Mouse (Mus musculus) neural tube, embryonic 11.5 days (tissue): ENCODE data around the gene Slc9b2. TPM values are rescaled to one million over a fixed set of nuclear protein-coding genes. Genes with fewer than 3 reads are reported as not detected.

Experiments
- ATAC-seq: fragments of 200-750 bp; cut with Nextera tagmentation; 2 replicates; pipeline ENCODE4 v1.8.0; 2017; ENCODE audit warnings: moderate number of reproducible peaks, mild to moderate bottlenecking, moderate TSS enrichment, moderate library complexity; ENCODE audit not compliant: insufficient read depth, low FRiP score, low TSS enrichment
- DNase-seq: peaks from one replicate; pipeline ENCODE4 v3.0.0-alpha.2; 2015; ENCODE audit warnings: low spot score
- H3K27ac ChIP-seq: fragments of 300-500 bp; sonication (generic); 2 replicates; pipeline ENCODE4 v1.5.1; 2014; ENCODE audit warnings: low read depth, mild to moderate bottlenecking, low read length
- H3K27me3 ChIP-seq: fragments of 300-500 bp; sonication (generic); 2 replicates; pipeline ENCODE4 v1.6.1; 2014; ENCODE audit warnings: mild to moderate bottlenecking, low read length, mixed read lengths; ENCODE audit not compliant: control insufficient read depth, insufficient read depth
- H3K36me3 ChIP-seq: fragments of 300-500 bp; sonication (generic); 2 replicates; pipeline ENCODE4 v1.6.1; 2014; ENCODE audit warnings: mild to moderate bottlenecking, low read length, moderate library complexity, mixed read lengths; ENCODE audit not compliant: control insufficient read depth, insufficient read depth
- H3K4me1 ChIP-seq: fragments of 300-500 bp; sonication (generic); 2 replicates; pipeline ENCODE4 v1.6.1; 2014; ENCODE audit warnings: low read length, mixed read lengths; ENCODE audit not compliant: control insufficient read depth, insufficient read depth
- H3K4me2 ChIP-seq: fragments of 300-500 bp; sonication (generic); 2 replicates; pipeline ENCODE4 v1.6.1; 2014; ENCODE audit warnings: low read depth, mild to moderate bottlenecking, moderate library complexity
- H3K4me3 ChIP-seq: fragments of 300-500 bp; sonication (generic); 2 replicates; pipeline ENCODE4 v1.5.1; 2014; ENCODE audit warnings: low read depth, low read length
- H3K9ac ChIP-seq: fragments of 300-500 bp; sonication (generic); 2 replicates; pipeline ENCODE4 v1.6.1; 2014; ENCODE audit warnings: mild to moderate bottlenecking, low read length
- H3K9me3 ChIP-seq: fragments of 300-500 bp; sonication (generic); 2 replicates; pipeline ENCODE4 v1.6.1; 2016; ENCODE audit warnings: low read length; ENCODE audit not compliant: control insufficient read depth
- WGBS: fragments of 180-500 bp; shearing (Covaris S2); extraction: QIAGEN DNeasy Blood & Tissue Kit; methylation state at CpG from one replicate; pipeline ENCODE4 v1.1.7; 2014; 5-methylcytosine and 5-hydroxymethylcytosine counted together
- polyA plus RNA-seq: library from polyadenylated mRNA; unstranded; fragments of >200 nt; fragmentation: Nextera tagmentation; extraction: Ambion mirVana; gene quantifications from 2 replicates; pipeline ENCODE4 v1.2.1, GENCODE M21; 2014

Gene Slc9b2
- 2.0 and 2.5 TPM in 2 replicates for polyA plus RNA-seq

DNA sequence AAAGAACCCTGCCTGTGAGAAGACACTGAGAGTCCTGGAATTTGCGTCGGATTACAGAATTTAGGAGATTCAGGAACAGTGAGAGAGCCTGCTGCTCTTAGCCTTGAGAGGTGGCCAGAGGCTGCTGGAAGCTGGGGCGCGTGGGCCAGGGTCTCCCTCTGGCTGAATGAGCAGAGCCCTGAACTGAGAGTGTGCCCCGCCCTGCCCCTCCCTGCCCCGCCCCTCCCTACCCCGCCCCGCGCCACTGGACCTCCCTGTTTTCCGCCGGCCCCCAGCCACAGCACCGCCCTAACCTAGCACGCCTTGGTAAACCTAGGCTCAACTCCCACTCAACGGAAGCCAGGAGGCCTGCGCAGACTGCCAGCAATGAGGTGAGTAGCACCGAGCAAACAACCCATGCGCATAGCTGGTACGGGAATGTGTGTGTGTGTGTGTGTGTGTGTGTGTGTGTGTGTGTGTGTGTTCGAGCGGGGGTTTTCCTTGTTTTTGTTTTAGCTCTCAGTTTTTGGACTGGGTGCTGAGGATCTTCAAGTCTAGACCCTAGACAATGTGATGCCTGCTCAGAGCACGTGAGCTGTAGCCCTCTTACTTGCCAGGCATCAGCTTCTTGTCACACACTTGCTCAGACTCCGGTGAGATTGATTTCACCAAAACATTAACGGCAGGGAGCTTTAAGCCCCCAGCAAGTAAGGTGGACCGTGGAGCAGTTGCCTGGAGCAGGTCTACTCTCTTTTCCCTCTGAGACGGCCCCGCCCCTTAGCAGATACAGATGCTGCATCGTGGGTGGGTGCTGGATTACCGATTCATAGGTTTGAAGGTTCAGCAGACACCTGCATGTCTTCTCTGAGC, at the start of gene Slc9b2:
Gene Slc9b2 (plus strand): TSS at position 290 of the 849 bp plus-strand sequence.
- Histone ChIP-seq H3K9ac (peak within 1 kb of the TSS; percentile 35), H3K27ac (no peak within 1 kb of the TSS), H3K4me2 (peak within 1 kb of the TSS; percentile 53), H3K27me3 (no peaks in the 10 kb centered on the region), H3K9me3 (no peaks in the 10 kb centered on the region), H3K4me3 (peak within 1 kb of the TSS; percentile 23), H3K4me1 (no peaks in the 10 kb centered on the region; the same call in 1 of the 2 replicates), H3K36me3 (no peaks in the 10 kb centered on the region)
- DNase-seq (peak; percentile 48), ATAC-seq (peak; percentile 73)
- 11% methylated on average over 26 of the region's 28 CpGs for WGBS

DNA sequence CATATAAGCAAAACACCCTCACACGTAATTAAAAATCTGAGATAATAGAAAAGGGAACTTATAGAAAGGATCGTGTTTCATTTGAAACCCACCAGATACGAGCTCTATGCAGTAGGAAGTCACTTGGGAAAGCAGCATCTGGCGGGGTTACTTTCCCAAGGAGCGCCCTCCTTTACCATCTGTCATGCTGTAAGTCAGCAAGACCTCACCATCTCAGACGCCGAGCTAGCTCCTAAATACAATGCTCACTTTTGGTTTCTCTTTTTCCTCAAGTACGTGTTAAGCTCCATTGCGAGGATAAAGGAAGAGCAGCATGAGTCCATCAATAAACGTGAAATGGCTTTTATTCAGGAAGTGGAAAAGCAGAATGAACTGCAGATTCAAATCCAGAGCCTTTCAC, 48.6 kb upstream of the Slc9b2 start:
- no peak overlapping the region for H3K9ac ChIP-seq
- ATAC-seq, result no peak

DNA sequence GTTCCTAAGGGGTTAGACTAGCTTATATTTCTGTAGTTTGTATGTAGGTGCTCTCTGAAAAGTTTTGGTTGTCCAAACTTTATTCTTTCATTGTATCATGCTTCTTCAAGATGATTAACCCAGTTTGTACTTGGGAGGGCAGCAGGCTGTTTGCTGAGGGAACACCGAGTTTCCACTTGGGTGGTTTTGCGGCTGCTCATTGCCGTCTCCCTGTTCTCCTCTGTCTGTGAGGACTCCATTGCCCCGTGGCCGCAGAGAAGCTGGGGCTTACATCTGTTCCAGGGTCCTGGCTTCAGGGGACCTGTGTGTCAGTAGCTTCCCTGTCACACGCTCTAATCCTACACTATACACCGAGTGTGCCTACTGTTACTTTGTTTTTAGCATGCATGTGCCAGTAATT, 47.3 kb upstream of the Slc9b2 start:
- Histone ChIP-seq H3K9ac (no peak overlapping the region), H3K36me3 (peaks cover 22% of the 10 kb centered on the region), H3K27ac (no peak overlapping the region), H3K9me3 (no peaks in the 10 kb centered on the region), H3K4me3 (no peak overlapping the region), H3K4me1 (no peaks in the 10 kb centered on the region), H3K4me2 (no peak overlapping the region), H3K27me3 (no peaks in the 10 kb centered on the region)
- DNase-seq, result no peak
- 92% methylated on average over 7 of the region's 7 CpGs for WGBS
- ATAC-seq, result no peak

More for the DNA sequence above, 48.6 kb upstream of the Slc9b2 start:
- Histone ChIP-seq H3K36me3 (peaks cover 19% of the 10 kb centered on the region), H3K4me1 (no peaks in the 10 kb centered on the region), H3K9me3 (no peaks in the 10 kb centered on the region), H3K27me3 (no peaks in the 10 kb centered on the region), H3K4me2 (no peak overlapping the region), H3K4me3 (no peak overlapping the region), H3K27ac (no peak overlapping the region)
- 88% methylated on average over 10 of the region's 10 CpGs for WGBS
- no peak for DNase-seq

DNA sequence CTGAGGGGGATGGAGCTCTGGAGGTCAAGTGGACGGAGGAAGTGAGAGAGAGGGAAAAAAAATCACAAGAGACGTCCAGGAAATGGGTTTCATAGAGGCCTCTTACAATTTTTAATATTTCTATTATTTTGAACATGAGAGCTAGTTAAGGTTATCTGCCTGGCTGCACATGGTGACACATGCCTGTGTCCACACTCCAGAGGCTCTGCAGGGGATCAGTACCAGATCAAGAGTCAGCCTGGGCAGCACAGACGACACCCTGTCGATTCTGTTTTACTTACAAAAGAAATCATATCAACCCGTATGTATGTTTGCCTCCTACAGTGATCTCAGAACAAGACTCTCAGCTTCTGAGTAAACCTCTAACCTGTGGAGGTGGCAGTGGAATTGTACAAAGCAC, 38.9 kb upstream of the Slc9b2 start:
- ATAC-seq, result no peak
- peaks cover 17% of the 10 kb centered on the region for H3K36me3 ChIP-seq

DNA sequence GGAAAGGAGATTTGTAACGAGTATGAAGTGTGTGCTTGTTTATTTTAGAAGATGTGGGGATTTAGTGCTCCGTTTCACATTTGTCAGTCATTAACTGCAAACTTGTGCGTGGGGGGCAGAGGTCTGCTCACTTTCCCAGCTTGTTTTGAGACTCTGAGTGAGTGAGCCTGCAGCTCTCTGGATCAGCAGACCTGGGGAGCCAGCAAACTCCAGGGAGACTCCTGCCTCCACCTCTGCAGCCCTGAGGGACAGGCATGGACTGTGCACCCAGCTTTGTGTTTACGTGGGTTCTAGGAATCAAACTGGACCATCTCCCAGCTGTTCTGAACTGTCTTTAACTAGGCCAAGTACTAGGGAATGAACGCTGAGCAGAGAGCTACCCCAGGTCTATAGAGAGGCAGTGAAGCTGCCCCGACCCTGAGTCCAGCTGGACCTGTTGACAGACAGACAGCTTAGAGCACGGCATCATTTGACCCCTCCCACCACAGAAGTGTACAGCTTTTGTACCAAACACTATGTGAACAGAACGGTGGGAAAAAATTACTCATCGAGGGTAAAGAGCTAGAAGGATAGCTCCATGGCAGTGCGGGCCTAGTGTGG, 38.0 kb upstream of the Slc9b2 start:
- no peak overlapping the region for H3K9ac ChIP-seq
- H3K27ac ChIP-seq, result no peak overlapping the region
- H3K4me1 ChIP-seq, result no peaks in the 10 kb centered on the region
- H3K27me3 ChIP-seq, result no peaks in the 10 kb centered on the region
- peaks cover 17% of the 10 kb centered on the region for H3K36me3 ChIP-seq
- ATAC-seq (no peak), DNase-seq (no peak)
- no peaks in the 10 kb centered on the region for H3K9me3 ChIP-seq
- no peak overlapping the region for H3K4me2 ChIP-seq
- no peak overlapping the region for H3K4me3 ChIP-seq
- 95% methylated on average over 10 of the region's 10 CpGs for WGBS

More for the DNA sequence above, 38.9 kb upstream of the Slc9b2 start:
- no peak for DNase-seq
- no peaks in the 10 kb centered on the region for H3K9me3 ChIP-seq
- WGBS, result 92% methylated on average over 5 of the region's 5 CpGs
- no peak overlapping the region for H3K9ac ChIP-seq
- no peak overlapping the region for H3K27ac ChIP-seq
- no peaks in the 10 kb centered on the region for H3K4me1 ChIP-seq
- no peak overlapping the region for H3K4me2 ChIP-seq
- no peak overlapping the region for H3K4me3 ChIP-seq
- no peaks in the 10 kb centered on the region for H3K27me3 ChIP-seq

DNA sequence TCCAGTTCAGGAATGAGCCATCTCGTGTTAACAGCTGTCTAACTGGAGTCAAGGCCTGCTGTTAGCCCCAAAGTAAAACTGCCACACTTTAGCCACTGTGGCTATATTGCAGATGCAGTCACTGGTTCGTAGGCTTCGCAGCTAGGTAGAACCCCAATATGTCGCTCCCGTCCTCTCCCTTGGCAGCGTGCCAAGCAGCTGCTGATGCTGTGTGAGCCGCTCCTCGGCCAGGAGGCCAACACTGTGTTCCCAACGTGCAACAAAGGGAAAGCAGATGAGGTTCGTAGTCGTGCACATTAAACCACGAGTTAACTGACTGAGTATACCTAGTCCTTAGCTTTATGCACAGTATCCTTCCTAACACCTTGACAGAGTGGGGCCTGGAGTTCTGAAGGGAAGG, 34.9 kb upstream of the Slc9b2 start:
- ATAC-seq (no peak; the same call in 1 of the 2 replicates), DNase-seq (no peak)
- Histone ChIP-seq H3K9me3 (no peaks in the 10 kb centered on the region), H3K4me3 (no peak overlapping the region), H3K36me3 (peaks cover 14% of the 10 kb centered on the region; the same call in 1 of the 2 replicates), H3K9ac (no peak overlapping the region), H3K27me3 (no peaks in the 10 kb centered on the region), H3K4me1 (no peaks in the 10 kb centered on the region), H3K4me2 (no peak overlapping the region), H3K27ac (no peak overlapping the region)
- 95% methylated on average over 12 of the region's 12 CpGs for WGBS

DNA sequence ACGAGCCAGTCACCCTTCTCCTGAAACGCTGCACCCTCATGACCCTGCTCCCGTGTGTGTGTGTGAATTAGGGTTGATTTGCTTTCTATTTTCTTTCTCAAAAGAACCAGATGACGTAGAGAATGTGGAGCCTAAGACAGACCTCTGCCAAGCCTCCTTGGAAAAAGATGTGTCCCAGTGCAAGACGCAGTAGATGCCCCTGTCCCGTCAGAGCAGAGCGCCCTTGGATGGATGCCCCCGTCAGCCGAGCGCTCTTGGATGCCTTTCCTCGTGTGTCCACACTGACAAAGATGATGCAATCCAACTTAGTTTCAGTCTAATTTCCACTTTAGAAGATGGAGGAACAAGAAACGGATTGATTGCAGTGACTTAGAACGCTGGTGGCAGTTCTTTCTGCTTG, 34.5 kb upstream of the Slc9b2 start:
- no peak for DNase-seq
- no peak for ATAC-seq
- WGBS, result 93% methylated on average over 13 of the region's 13 CpGs
- Histone ChIP-seq H3K9ac (no peak overlapping the region), H3K4me1 (no peaks in the 10 kb centered on the region), H3K9me3 (no peaks in the 10 kb centered on the region), H3K36me3 (peaks cover 14% of the 10 kb centered on the region; the same call in 1 of the 2 replicates), H3K27me3 (no peaks in the 10 kb centered on the region), H3K27ac (no peak overlapping the region), H3K4me3 (no peak overlapping the region), H3K4me2 (no peak overlapping the region)

DNA sequence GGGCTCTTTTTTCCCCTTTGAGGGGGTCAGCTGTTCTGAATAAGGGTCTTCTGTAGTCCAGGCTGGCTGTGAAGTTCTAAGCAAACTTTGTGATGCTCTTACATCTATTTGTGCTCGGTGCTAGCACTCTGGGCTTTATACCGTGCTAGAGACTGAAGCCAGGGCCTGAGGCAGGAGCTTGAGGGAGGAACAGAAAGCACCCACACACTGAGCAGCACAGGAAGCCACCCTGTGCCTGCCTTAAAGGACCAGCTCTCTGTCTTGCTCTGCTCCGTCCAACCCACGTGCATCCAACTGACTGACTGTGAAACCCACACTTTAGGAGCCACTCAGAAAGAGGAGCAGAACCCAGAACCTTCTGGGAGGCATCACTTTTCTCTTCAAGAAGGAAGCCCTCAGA, 27.3 kb upstream of the Slc9b2 start:
- Histone ChIP-seq H3K4me1 (no peaks in the 10 kb centered on the region), H3K4me3 (no peak overlapping the region), H3K9ac (peak overlapping the region; percentile 42), H3K4me2 (no peak overlapping the region), H3K9me3 (no peaks in the 10 kb centered on the region), H3K36me3 (no peaks in the 10 kb centered on the region), H3K27me3 (no peaks in the 10 kb centered on the region), H3K27ac (no peak overlapping the region)
- ATAC-seq, result no peak
- WGBS, result 82% methylated on average over 4 of the region's 4 CpGs
- DNase-seq, result no peak
